Mouse (Mus musculus) forebrain, embryonic 11.5 days (tissue): ENCODE measurements around the gene Best3. TPM values are rescaled to one million over a fixed set of nuclear protein-coding genes. Genes with fewer than 3 reads are reported as not detected.

Experiments
- ATAC-seq: fragments of 200-750 bp; cut with Nextera tagmentation; replicated peaks from 2 replicates; pipeline ENCODE4 v1.8.0; 2017; ENCODE audit warnings: moderate TSS enrichment; ENCODE audit not compliant: low FRiP score
- DNase-seq: peaks from one replicate; pipeline ENCODE4 v3.0.0-alpha.2; 2017; ENCODE audit warnings: low spot score
- H3K27ac ChIP-seq: fragments of 300-500 bp; sonication (generic); 2 replicates; pipeline ENCODE4 v1.5.1; 2014; ENCODE audit warnings: low read depth, low read length
- H3K27me3 ChIP-seq: fragments of 300-500 bp; sonication (generic); 2 replicates; pipeline ENCODE4 v1.6.1; 2014; ENCODE audit warnings: mild to moderate bottlenecking, low read length, mixed read lengths; ENCODE audit not compliant: control insufficient read depth, insufficient read depth
- H3K36me3 ChIP-seq: fragments of 300-500 bp; sonication (generic); 2 replicates; pipeline ENCODE4 v1.6.1; 2014; ENCODE audit warnings: mild to moderate bottlenecking, low read length, moderate library complexity, mixed read lengths; ENCODE audit not compliant: control insufficient read depth, insufficient read depth
- H3K4me1 ChIP-seq: fragments of 300-500 bp; sonication (generic); replicated peaks from 2 replicates; pipeline ENCODE4 v1.6.1; 2014; ENCODE audit warnings: low read length, mixed read lengths; ENCODE audit not compliant: control insufficient read depth, insufficient read depth
- H3K4me2 ChIP-seq: fragments of 300-500 bp; sonication (generic); 2 replicates; pipeline ENCODE4 v1.6.1; 2014; ENCODE audit warnings: low read depth, mild to moderate bottlenecking, low read length, moderate library complexity, mixed read lengths; ENCODE audit not compliant: severe bottlenecking
- H3K4me3 ChIP-seq: fragments of 300-500 bp; sonication (generic); 2 replicates; pipeline ENCODE4 v1.5.1; 2014; ENCODE audit warnings: low read depth, low read length
- H3K9ac ChIP-seq: fragments of 300-500 bp; sonication (generic); 2 replicates; pipeline ENCODE4 v1.6.1; 2014; ENCODE audit warnings: low read length
- H3K9me3 ChIP-seq: fragments of 300-500 bp; sonication (generic); 2 replicates; pipeline ENCODE4 v1.6.1; 2016; ENCODE audit warnings: low read length, mixed read lengths; ENCODE audit not compliant: control insufficient read depth
- WGBS: fragments of 180-500 bp; shearing (Covaris S2); extraction: QIAGEN DNeasy Blood & Tissue Kit; methylation state at CpG from one replicate; pipeline ENCODE4 v1.1.7; 2014; 5-methylcytosine and 5-hydroxymethylcytosine counted together
- polyA plus RNA-seq: library from polyadenylated mRNA; unstranded; fragments of >200 nt; fragmentation: Nextera tagmentation; extraction: Ambion mirVana; gene quantifications from 2 replicates; pipeline ENCODE4 v1.2.1, GENCODE M21; 2014

The Best3 gene
- polyA plus RNA-seq, 1 experiment from 2014 or later, result 0.15 TPM

GRCm38 (mm10) chr10:116968741-116969140 lies 17.4 kb upstream of the Best3 start:
- no peak for DNase-seq
- H3K9me3 ChIP-seq, result no peaks in the 10 kb centered on the region
- no peaks in the 10 kb centered on the region for H3K36me3 ChIP-seq
- H3K4me2 ChIP-seq, result no peak overlapping the region
- H3K27ac ChIP-seq, result no peak overlapping the region
- H3K4me3 ChIP-seq, result no peak overlapping the region
- 88% methylated on average over 4 of the region's 4 CpGs for WGBS
- H3K4me1 ChIP-seq, result no peaks in the 10 kb centered on the region
- ATAC-seq, result no peak
- no peak overlapping the region for H3K9ac ChIP-seq
- H3K27me3 ChIP-seq, result no peaks in the 10 kb centered on the region

GRCm38 (mm10) chr10:116972509-116972908 lies 13.6 kb upstream of the Best3 start, which contains the start of gene Gm10271:
Gene Gm10271 (minus strand): TSS chr10:116972609.
- H3K4me3 ChIP-seq, result no peak within 1 kb of the TSS
- H3K36me3 ChIP-seq, result no peaks in the 10 kb centered on the region
- no peak for DNase-seq
- no peaks in the 10 kb centered on the region for H3K27me3 ChIP-seq
- H3K9me3 ChIP-seq, result no peaks in the 10 kb centered on the region
- 94% methylated on average over 6 of the region's 6 CpGs for WGBS
- H3K4me1 ChIP-seq, result no peaks in the 10 kb centered on the region
- ATAC-seq, result no peak
- H3K4me2 ChIP-seq, result no peak within 1 kb of the TSS
- no peak within 1 kb of the TSS for H3K27ac ChIP-seq
- H3K9ac ChIP-seq, result no peak within 1 kb of the TSS

GRCm38 (mm10) chr10:116977455-116977854 lies 8.7 kb upstream of the Best3 start:
- Histone ChIP-seq H3K4me2 (no peak overlapping the region), H3K27me3 (no peaks in the 10 kb centered on the region), H3K4me1 (no peaks in the 10 kb centered on the region), H3K9ac (no peak overlapping the region), H3K27ac (no peak overlapping the region), H3K36me3 (no peaks in the 10 kb centered on the region), H3K4me3 (no peak overlapping the region), H3K9me3 (no peaks in the 10 kb centered on the region)
- no peak for DNase-seq
- ATAC-seq, result no peak
- 73% methylated on average over 4 of the region's 4 CpGs for WGBS

- Histone ChIP-seq H3K36me3 (no peaks in the 10 kb centered on the region), H3K9ac (no peak overlapping the region), H3K27me3 (no peaks in the 10 kb centered on the region), H3K4me1 (no peaks in the 10 kb centered on the region), H3K4me2 (no peak overlapping the region), H3K4me3 (no peak overlapping the region), H3K9me3 (no peaks in the 10 kb centered on the region), H3K27ac (no peak overlapping the region)
- DNase-seq (no peak), ATAC-seq (no peak)
- WGBS, result 80% methylated on average over 2 of the region's 2 CpGs
Observed at GRCm38 (mm10) chr10:116977858-116978257, 8.3 kb upstream of the Best3 start.

- H3K27ac ChIP-seq, result no peak overlapping the region
- H3K4me1 ChIP-seq, result no peaks in the 10 kb centered on the region
- no peaks in the 10 kb centered on the region for H3K27me3 ChIP-seq
- no peak overlapping the region for H3K4me3 ChIP-seq
- no peaks in the 10 kb centered on the region for H3K9me3 ChIP-seq
- 90% methylated on average over 9 of the region's 9 CpGs for WGBS
- ATAC-seq (no peak), DNase-seq (no peak)
- no peaks in the 10 kb centered on the region for H3K36me3 ChIP-seq
- H3K9ac ChIP-seq, result no peak overlapping the region
- no peak overlapping the region for H3K4me2 ChIP-seq
Observed at GRCm38 (mm10) chr10:116978841-116979240, 7.3 kb upstream of the Best3 start.

GRCm38 (mm10) chr10:116980273-116980672 lies 5.8 kb upstream of the Best3 start:
- WGBS, result 88% methylated on average over 4 of the region's 4 CpGs
- Histone ChIP-seq H3K27me3 (no peaks in the 10 kb centered on the region), H3K9me3 (no peaks in the 10 kb centered on the region), H3K4me2 (no peak overlapping the region), H3K9ac (no peak overlapping the region), H3K36me3 (no peaks in the 10 kb centered on the region), H3K4me3 (no peak overlapping the region), H3K4me1 (no peaks in the 10 kb centered on the region), H3K27ac (no peak overlapping the region)
- DNase-seq, result no peak
- ATAC-seq, result no peak

GRCm38 (mm10) chr10:116980888-116981287 lies 5.2 kb upstream of the Best3 start:
- Histone ChIP-seq H3K27me3 (no peaks in the 10 kb centered on the region), H3K4me2 (no peak overlapping the region), H3K36me3 (no peaks in the 10 kb centered on the region), H3K4me3 (no peak overlapping the region), H3K4me1 (no peaks in the 10 kb centered on the region), H3K9ac (no peak overlapping the region), H3K27ac (no peak overlapping the region), H3K9me3 (no peaks in the 10 kb centered on the region)
- ATAC-seq, result no peak
- DNase-seq, result no peak
- 69% methylated on average over 3 of the region's 3 CpGs for WGBS

GRCm38 (mm10) chr10:116982526-116982925 lies 3.6 kb upstream of the Best3 start:
- ATAC-seq (no peak), DNase-seq (no peak)
- Histone ChIP-seq H3K4me1 (no peaks in the 10 kb centered on the region; the same call in 1 of the 2 replicates), H3K9ac (no peak overlapping the region), H3K36me3 (no peaks in the 10 kb centered on the region), H3K27me3 (no peaks in the 10 kb centered on the region), H3K9me3 (no peaks in the 10 kb centered on the region), H3K4me2 (no peak overlapping the region), H3K4me3 (no peak overlapping the region), H3K27ac (no peak overlapping the region)
- 69% methylated on average over 3 of the region's 4 CpGs for WGBS

- Histone ChIP-seq H3K9me3 (no peaks in the 10 kb centered on the region), H3K4me2 (no peak overlapping the region), H3K9ac (no peak overlapping the region), H3K27ac (no peak overlapping the region), H3K4me3 (no peak overlapping the region), H3K36me3 (no peaks in the 10 kb centered on the region), H3K4me1 (no peaks in the 10 kb centered on the region; the same call in 1 of the 2 replicates), H3K27me3 (no peaks in the 10 kb centered on the region)
- WGBS, result 72% methylated on average over 12 of the region's 12 CpGs
- DNase-seq, result no peak
- no peak for ATAC-seq
Observed at GRCm38 (mm10) chr10:116984836-116985235, 1.3 kb upstream of the Best3 start.
